Mouse (Mus musculus): Measurements from ENCODE around the gene Fbxw11. TPM values are rescaled to one million over a fixed set of nuclear protein-coding genes. Genes with fewer than 3 reads are reported as not detected.
"Not testable (repeated sequence)": the region's sequence is repeated elsewhere in the genome, so short reads cannot be mapped to it uniquely, and the experiment has no call there.

Gene Fbxw11
- polyA plus RNA-seq, 1 experiment from 2014 or later: 95.2 TPM

DNA sequence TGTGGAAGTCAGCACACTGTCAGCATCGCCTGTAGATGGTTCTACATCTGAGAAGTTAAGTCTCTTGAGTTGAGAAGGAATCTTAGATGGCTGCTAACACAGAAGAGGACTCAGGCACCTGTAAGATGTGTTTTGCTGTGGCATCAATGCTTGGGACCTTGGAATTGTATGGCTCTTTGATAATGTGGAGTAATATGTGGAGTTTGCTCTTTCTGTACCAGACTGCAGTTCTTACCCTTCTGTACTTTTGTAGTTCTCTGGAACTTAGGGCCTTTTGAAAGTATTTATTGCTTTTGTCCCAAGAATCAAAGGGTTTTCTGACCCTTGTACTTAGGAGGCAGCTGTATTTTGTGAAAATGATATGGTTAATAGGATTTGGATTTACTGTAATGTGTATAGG lies 9.2 kb downstream of the Fbxw11 start:
- Histone ChIP-seq H3K27me3 (ENCODE audit: insufficient read depth, low read length) (no peaks in the 10 kb centered on the region), H3K4me1 (ENCODE audit: insufficient read depth, low read length) (peaks cover 28% of the 10 kb centered on the region), H3K9ac (replicated peaks; ENCODE audit: low read length) (no peak overlapping the region), H3K36me3 (ENCODE audit: insufficient read depth, low read length) (no peaks in the 10 kb centered on the region), H3K4me3 (ENCODE audit: low read length) (no peak overlapping the region), H3K9me3 (ENCODE audit: low read length) (no peaks in the 10 kb centered on the region), H3K27ac (ENCODE audit: low read length) (peak overlapping the region; percentile 88), H3K4me2 (replicated peaks; ENCODE audit: low read depth, low read length) (no peak overlapping the region)
- 85% methylated on average over 1 of the region's 1 CpGs for WGBS
- no peak for ATAC-seq (ENCODE audit: low FRiP score, low TSS enrichment)

DNA sequence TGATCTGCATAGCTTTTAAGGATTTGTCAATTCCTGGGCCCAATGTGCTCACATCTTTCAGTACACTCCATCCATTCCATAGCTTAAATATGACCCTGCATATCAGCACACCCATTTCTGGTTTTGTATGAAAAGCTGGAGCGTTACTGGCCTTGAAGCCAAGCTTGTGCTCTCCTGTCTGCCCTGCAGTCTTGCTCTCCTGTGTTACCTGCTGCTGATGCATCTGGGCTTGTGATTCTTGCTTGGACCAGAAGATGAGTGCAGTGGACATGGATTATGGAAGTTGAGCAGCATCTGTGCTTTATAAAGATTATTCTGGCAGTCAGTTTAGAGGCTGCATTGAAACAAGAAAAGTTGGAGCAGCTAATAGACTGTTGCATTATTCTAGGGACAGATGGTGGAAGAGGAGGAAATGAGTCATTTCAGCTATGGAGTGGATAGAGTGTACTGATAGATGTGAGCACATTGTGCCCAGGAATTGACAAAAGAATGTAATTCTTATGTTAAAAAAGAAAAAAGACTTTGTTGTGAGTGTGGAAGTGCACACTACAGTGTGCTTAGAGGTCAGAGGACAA lies 19.6 kb downstream of the Fbxw11 start:
- WGBS: 77% methylated on average over 1 of the region's 1 CpGs
- 0 out of 2 replicates have a peak, but pooled peaks cover 10% of the 10 kb centered on the region for H3K4me1 ChIP-seq (ENCODE audit: insufficient read depth, low read length)

DNA sequence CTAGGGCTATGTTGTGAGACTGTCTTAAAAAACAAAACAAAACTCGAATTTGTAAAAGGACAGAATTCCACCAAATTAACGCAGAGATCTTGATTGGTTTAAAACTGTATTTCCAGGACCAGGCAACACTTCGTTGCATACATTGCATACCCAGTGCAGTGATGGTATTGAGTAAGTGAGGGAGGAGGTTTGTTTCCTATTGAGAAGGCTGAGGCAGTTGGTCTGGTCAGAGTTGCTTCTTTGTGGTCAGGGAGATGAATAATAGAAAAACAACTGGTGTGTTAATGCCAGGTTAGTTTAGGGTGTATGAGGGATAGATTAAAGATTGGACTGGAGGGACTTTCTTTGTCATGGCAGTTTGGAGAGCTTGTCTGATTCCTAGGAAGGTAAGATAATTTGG lies 23.1 kb downstream of the Fbxw11 start:
- H3K9ac ChIP-seq (replicated peaks; ENCODE audit: low read length): no peak overlapping the region
- H3K27ac ChIP-seq (ENCODE audit: low read length): no peak overlapping the region
- no peaks in the 10 kb centered on the region for H3K9me3 ChIP-seq (ENCODE audit: low read length)
- H3K27me3 ChIP-seq (ENCODE audit: insufficient read depth, low read length): no peaks in the 10 kb centered on the region
- WGBS: 89% methylated on average over 3 of the region's 3 CpGs
- H3K4me3 ChIP-seq (ENCODE audit: low read length): no peak overlapping the region
- 0 out of 2 replicates have a peak, but pooled peaks cover 3% of the 10 kb centered on the region for H3K4me1 ChIP-seq (ENCODE audit: insufficient read depth, low read length)
- ATAC-seq (ENCODE audit: low FRiP score, low TSS enrichment): no peak
- no peaks in the 10 kb centered on the region for H3K36me3 ChIP-seq (ENCODE audit: insufficient read depth, low read length)
- no peak overlapping the region for H3K4me2 ChIP-seq (replicated peaks; ENCODE audit: low read depth, low read length)

More for the DNA sequence above, 19.6 kb downstream of the Fbxw11 start:
- no peak overlapping the region for H3K27ac ChIP-seq (ENCODE audit: low read length)
- H3K4me3 ChIP-seq (ENCODE audit: low read length): no peak overlapping the region
- no peaks in the 10 kb centered on the region for H3K36me3 ChIP-seq (ENCODE audit: insufficient read depth, low read length)
- H3K9ac ChIP-seq (replicated peaks; ENCODE audit: low read length): no peak overlapping the region
- H3K4me2 ChIP-seq (replicated peaks; ENCODE audit: low read depth, low read length): no peak overlapping the region
- no peaks in the 10 kb centered on the region for H3K27me3 ChIP-seq (ENCODE audit: insufficient read depth, low read length)
- no peak for ATAC-seq (ENCODE audit: low FRiP score, low TSS enrichment)
- no peaks in the 10 kb centered on the region for H3K9me3 ChIP-seq (ENCODE audit: low read length)

DNA sequence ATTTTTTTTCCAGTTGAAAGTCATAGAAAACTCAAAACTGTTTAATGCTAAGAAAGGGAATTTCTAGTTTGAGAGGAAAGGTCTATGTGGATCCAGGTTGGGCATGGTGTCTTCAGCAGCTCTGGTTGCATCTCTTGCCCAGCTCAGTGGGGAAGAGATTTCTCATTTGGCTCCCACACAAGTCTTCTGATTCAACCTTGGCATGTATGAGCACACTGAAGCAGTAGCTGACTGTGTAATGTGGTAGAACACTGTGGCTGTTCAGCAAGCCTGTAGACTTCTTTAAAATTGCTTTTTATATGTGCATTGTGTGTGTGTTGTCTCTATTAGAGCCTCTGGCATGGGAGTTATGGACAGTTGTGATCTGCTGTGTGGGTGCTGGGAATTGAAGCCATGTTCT lies 24.5 kb downstream of the Fbxw11 start:
- no peak for ATAC-seq (ENCODE audit: low FRiP score, low TSS enrichment)
- Histone ChIP-seq H3K9ac (replicated peaks; ENCODE audit: low read length) (no peak overlapping the region), H3K36me3 (ENCODE audit: insufficient read depth, low read length) (no peaks in the 10 kb centered on the region), H3K4me2 (replicated peaks; ENCODE audit: low read depth, low read length) (no peak overlapping the region), H3K4me1 (ENCODE audit: insufficient read depth, low read length) (peaks cover 7% of the 10 kb centered on the region; the same call in 1 of the 2 replicates), H3K27ac (ENCODE audit: low read length) (no peak overlapping the region), H3K9me3 (ENCODE audit: low read length) (no peaks in the 10 kb centered on the region), H3K4me3 (ENCODE audit: low read length) (no peak overlapping the region), H3K27me3 (ENCODE audit: insufficient read depth, low read length) (no peaks in the 10 kb centered on the region)

DNA sequence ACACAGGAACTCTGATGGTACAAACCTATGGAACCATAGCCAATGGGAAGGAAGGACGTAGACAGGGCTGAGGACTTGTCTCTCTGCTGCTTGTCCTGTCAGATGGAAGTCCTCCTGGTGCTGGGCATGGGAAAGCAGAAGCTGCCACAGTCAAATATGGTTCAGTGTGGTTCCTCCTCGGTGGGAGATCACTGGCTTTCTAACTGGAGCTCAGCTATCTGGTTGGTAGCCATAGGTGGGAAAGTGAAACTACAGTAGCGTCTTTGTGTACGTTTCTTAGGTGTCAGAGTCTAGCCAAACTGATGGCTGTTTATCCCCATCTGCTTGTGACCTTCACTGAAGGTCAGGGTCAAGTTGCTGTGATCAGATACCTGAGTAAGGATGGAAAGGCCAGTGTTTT lies 29.0 kb downstream of the Fbxw11 start:
- no peak overlapping the region for H3K9ac ChIP-seq (replicated peaks; ENCODE audit: low read length)
- H3K9me3 ChIP-seq (ENCODE audit: low read length): no peaks in the 10 kb centered on the region
- no peak overlapping the region for H3K4me2 ChIP-seq (replicated peaks; ENCODE audit: low read depth, low read length)
- H3K4me1 ChIP-seq (ENCODE audit: insufficient read depth, low read length): peaks cover 18% of the 10 kb centered on the region; the same call in 1 of the 2 replicates
- H3K27ac ChIP-seq (ENCODE audit: low read length): no peak overlapping the region
- H3K4me3 ChIP-seq (ENCODE audit: low read length): no peak overlapping the region
- no peaks in the 10 kb centered on the region for H3K36me3 ChIP-seq (ENCODE audit: insufficient read depth, low read length)
- 75% methylated on average over 4 of the region's 4 CpGs for WGBS
- H3K27me3 ChIP-seq (ENCODE audit: insufficient read depth, low read length): no peaks in the 10 kb centered on the region
- no peak for ATAC-seq (ENCODE audit: low FRiP score, low TSS enrichment)

DNA sequence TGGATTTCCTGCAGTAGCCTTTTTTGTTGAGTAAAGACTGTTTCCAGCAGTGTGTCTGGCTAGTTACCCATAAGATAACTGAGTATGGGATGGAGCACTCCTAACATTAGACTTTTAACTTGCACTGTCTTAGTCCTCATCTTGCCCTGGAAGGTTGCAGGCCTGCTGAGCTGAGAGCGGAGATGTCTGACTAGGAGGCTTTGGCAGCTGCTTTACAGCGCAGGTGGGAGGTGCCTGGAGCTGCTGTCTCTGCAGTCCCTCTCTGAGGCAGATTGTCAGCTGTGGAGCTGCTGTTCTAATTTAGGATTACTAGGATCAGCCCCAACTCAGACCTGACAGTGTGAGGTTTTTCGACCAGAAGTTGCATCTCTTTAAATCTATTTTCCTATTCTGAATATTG lies 34.3 kb downstream of the Fbxw11 start:
- ATAC-seq (ENCODE audit: low FRiP score, low TSS enrichment): no peak
- H3K4me3 ChIP-seq (ENCODE audit: low read length): no peak overlapping the region
- H3K4me2 ChIP-seq (replicated peaks; ENCODE audit: low read depth, low read length): no peak overlapping the region
- peaks cover 44% of the 10 kb centered on the region for H3K4me1 ChIP-seq (ENCODE audit: insufficient read depth, low read length)
- no peaks in the 10 kb centered on the region for H3K27me3 ChIP-seq (ENCODE audit: insufficient read depth, low read length)
- H3K36me3 ChIP-seq (ENCODE audit: insufficient read depth, low read length): no peaks in the 10 kb centered on the region
- H3K9ac ChIP-seq (replicated peaks; ENCODE audit: low read length): no peak overlapping the region
- no peak overlapping the region for H3K27ac ChIP-seq (ENCODE audit: low read length)
- H3K9me3 ChIP-seq (ENCODE audit: low read length): no peaks in the 10 kb centered on the region
- WGBS: 53% methylated on average over 3 of the region's 3 CpGs

DNA sequence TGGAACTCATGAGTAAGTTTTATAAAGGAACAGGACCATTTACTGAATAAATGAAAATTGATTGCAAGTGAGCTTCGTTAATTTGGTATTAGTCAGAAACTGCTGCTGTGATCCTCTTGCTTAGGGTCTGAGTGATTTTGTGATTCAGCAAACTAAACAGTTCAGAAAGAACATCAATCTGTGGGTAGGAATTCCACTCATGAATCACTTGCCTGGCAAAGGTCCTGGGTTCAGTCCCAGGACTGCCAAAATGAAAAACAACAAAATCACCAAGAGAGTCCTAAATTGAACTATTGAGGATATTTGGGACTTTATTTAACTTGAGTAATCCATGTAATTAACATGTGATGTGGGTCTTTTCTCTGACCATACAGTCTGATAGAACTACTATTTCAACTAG lies 35.3 kb downstream of the Fbxw11 start:
- 64% methylated on average over 1 of the region's 1 CpGs for WGBS
- Histone ChIP-seq H3K4me1 (ENCODE audit: insufficient read depth, low read length) (peaks cover 43% of the 10 kb centered on the region), H3K4me2 (replicated peaks; ENCODE audit: low read depth, low read length) (no peak overlapping the region), H3K27me3 (ENCODE audit: insufficient read depth, low read length) (no peaks in the 10 kb centered on the region), H3K9ac (replicated peaks; ENCODE audit: low read length) (no peak overlapping the region), H3K9me3 (ENCODE audit: low read length) (no peaks in the 10 kb centered on the region), H3K27ac (ENCODE audit: low read length) (no peak overlapping the region), H3K4me3 (ENCODE audit: low read length) (no peak overlapping the region), H3K36me3 (ENCODE audit: insufficient read depth, low read length) (no peaks in the 10 kb centered on the region)
- no peak for ATAC-seq (ENCODE audit: low FRiP score, low TSS enrichment)

DNA sequence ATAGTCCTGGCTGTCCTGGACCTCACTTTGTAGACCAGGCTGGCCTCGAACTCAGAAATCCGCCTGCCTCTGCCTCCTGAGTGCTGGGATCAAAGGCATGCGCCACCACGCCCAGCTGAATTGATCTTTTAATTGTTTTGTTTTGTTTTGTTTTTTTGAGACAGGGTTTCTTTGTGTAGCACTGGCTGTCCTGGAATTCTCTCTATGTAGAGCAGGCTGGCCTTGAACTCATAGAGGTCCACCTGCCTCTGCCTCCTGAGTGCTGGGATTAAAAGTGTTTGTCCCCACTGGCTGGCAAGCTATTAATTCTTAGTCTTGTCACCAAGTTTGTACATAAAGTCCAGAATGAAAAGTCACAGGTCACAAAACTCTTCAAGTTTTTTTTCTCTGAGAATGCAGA lies 36.6 kb downstream of the Fbxw11 start:
- peaks cover 45% of the 10 kb centered on the region for H3K4me1 ChIP-seq (ENCODE audit: insufficient read depth, low read length)
- not testable (repeated sequence) for ATAC-seq (ENCODE audit: low FRiP score, low TSS enrichment); H3K27ac ChIP-seq (ENCODE audit: low read length); H3K4me3 ChIP-seq (ENCODE audit: low read length); H3K4me2 ChIP-seq (replicated peaks; ENCODE audit: low read depth, low read length); H3K36me3 ChIP-seq (ENCODE audit: insufficient read depth, low read length); H3K9me3 ChIP-seq (ENCODE audit: low read length); H3K27me3 ChIP-seq (ENCODE audit: insufficient read depth, low read length); H3K9ac ChIP-seq (replicated peaks; ENCODE audit: low read length)
- WGBS: 98% methylated on average over 4 of the region's 4 CpGs

DNA sequence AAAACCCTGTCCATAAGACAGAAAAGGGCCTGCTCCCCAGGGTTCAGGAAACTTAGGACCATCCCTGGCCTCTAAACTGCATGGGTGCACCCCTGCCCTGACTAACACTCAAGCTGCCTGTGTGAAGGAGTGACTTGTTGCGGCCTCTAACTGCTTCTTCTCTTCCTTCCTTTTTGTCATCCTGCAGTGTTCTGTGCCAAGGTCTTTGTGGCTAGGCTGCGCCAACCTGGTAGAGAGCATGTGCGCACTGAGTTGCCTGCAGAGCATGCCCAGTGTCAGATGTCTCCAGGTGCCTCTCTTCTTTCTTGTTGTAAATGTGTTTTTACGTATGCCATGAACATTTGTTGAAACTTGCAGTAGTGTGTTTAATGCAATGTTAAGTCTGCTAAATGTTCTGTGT lies 37.5 kb downstream of the Fbxw11 start:
- Histone ChIP-seq H3K36me3 (ENCODE audit: insufficient read depth, low read length) (no peaks in the 10 kb centered on the region), H3K9ac (replicated peaks; ENCODE audit: low read length) (no peak overlapping the region), H3K27ac (ENCODE audit: low read length) (peak overlapping the region; percentile 38; the same call in 1 of the 2 replicates), H3K4me2 (replicated peaks; ENCODE audit: low read depth, low read length) (no peak overlapping the region), H3K9me3 (ENCODE audit: low read length) (no peaks in the 10 kb centered on the region), H3K4me1 (ENCODE audit: insufficient read depth, low read length) (peaks cover 43% of the 10 kb centered on the region), H3K27me3 (ENCODE audit: insufficient read depth, low read length) (no peaks in the 10 kb centered on the region), H3K4me3 (ENCODE audit: low read length) (no peak overlapping the region)
- no peak for ATAC-seq (ENCODE audit: low FRiP score, low TSS enrichment)
- WGBS: 76% methylated on average over 4 of the region's 4 CpGs

DNA sequence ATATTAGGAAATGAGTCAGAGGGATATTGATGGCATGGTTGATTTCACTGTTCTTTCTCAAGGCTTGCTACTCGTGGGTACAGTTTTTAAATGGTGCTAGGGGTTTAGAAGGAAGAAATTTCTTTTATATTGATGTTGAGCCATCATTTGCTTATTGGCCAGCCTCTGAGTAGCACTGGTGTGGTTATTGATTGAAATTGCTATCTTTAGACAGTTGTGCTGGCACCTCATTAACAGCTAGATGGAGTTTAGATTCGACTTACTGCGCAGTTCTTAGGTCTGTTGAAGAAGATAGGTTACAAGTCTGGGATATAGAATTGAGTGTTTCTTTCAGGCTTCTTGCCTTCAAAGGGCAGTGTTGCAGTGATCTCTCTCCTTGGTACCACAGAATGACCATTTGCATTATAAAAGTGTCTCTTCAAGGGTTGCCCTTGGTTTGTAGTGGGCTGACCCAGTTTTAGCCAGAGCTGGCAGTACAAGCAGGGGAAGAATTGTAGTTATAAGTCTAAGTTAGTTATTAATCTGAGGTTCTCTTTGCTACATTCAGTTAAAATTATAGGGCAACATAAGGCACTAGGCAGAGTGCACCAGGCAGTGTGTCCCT lies 38.8 kb downstream of the Fbxw11 start:
- H3K9ac ChIP-seq (replicated peaks; ENCODE audit: low read length): no peak overlapping the region
- peaks cover 43% of the 10 kb centered on the region for H3K4me1 ChIP-seq (ENCODE audit: insufficient read depth, low read length)
- ATAC-seq (ENCODE audit: low FRiP score, low TSS enrichment): no peak
- 0 out of 2 replicates have a peak overlapping the region, but pooled peaks have one; percentile 10 for H3K27ac ChIP-seq (ENCODE audit: low read length)
- no peaks in the 10 kb centered on the region for H3K36me3 ChIP-seq (ENCODE audit: insufficient read depth, low read length)
- H3K4me2 ChIP-seq (replicated peaks; ENCODE audit: low read depth, low read length): no peak overlapping the region
- no peaks in the 10 kb centered on the region for H3K27me3 ChIP-seq (ENCODE audit: insufficient read depth, low read length)
- no peaks in the 10 kb centered on the region for H3K9me3 ChIP-seq (ENCODE audit: low read length)
- no peak overlapping the region for H3K4me3 ChIP-seq (ENCODE audit: low read length)
- 70% methylated on average over 3 of the region's 3 CpGs for WGBS

Measured in kidney, embryonic 16.5 days (tissue).